Mouse (Mus musculus) lung, adult 2 months (tissue): ENCODE results near the gene Sez6l. TPM values are rescaled to one million over a fixed set of nuclear protein-coding genes. Genes with fewer than 3 reads are reported as not detected.

Source experiments
- DNase-seq: peaks from one replicate; pipeline ENCODE4 v3.0.0; 2022
- H3K4me1 ChIP-seq: fragments of 200-500 bp; 2 replicates; pipeline ENCODE4 v1.6.1; 2011; ENCODE audit warnings: low read length; ENCODE audit not compliant: control insufficient read depth, insufficient read depth
- H3K4me3 ChIP-seq: fragments of 200-500 bp; replicated peaks from 2 replicates; pipeline ENCODE3; 2011; ENCODE audit warnings: low read depth, mild to moderate bottlenecking, control low read depth, low read length; ENCODE audit errors: extremely low read depth
- CTCF ChIP-seq: fragments of 200-500 bp; IDR thresholded peaks from 2 replicates; pipeline ENCODE4 v1.5.1; 2011; ENCODE audit warnings: mild to moderate bottlenecking, low read length, control low read depth; ENCODE audit not compliant: insufficient read depth
- POLR2A ChIP-seq: fragments of 200-500 bp; IDR thresholded peaks from 2 replicates; pipeline ENCODE4 v1.6.1; 2011; ENCODE audit warnings: low read depth, mild to moderate bottlenecking, control low read depth, low read length, borderline replicate concordance; ENCODE audit errors: extremely low read depth
- WGBS: fragments of 180-500 bp; shearing (Covaris S2); methylation state at CpG from one replicate; pipeline ENCODE4 v1.1.7; 2018; 5-methylcytosine and 5-hydroxymethylcytosine counted together
- polyA plus RNA-seq: library from polyadenylated mRNA; depleted of rRNA; stranded (reverse); fragments of >200 nt; gene quantifications from 2 replicates; pipeline ENCODE4 v1.2.3, GENCODE M21; 2012

Sez6l gene
- polyA plus RNA-seq, 1 experiment, result 0.12 TPM

DNA sequence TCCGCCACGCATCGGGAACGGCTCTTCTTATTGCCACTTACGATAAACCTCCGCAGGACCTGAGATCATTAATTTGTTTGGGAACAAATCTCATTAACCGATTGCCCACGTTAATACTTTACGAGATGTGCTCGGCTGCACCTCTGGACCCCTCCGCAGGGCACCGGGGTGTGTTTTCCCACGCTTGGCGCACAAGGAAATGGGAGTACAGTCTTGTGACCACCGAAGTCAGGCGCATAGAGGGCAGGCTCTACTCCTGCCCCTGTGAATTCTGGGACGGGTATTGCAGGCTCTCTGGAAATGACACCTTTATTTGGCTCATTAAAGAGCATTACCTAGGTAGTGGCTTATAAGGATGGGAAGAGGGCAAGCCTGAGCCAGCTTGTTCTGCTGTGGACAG is 11.9 kb downstream of the Sez6l start:
- Histone ChIP-seq H3K4me3 (no peak overlapping the region), H3K4me1 (no peaks in the 10 kb centered on the region)
- no peak for TF ChIP-seq CTCF
- TF ChIP-seq POLR2A, result no peak
- no peak for DNase-seq
- WGBS, result 89% methylated on average over 17 of the region's 17 CpGs

- no peaks in the 10 kb centered on the region for H3K4me1 ChIP-seq
- H3K4me3 ChIP-seq, result no peak overlapping the region
- TF ChIP-seq CTCF (no peak), POLR2A (no peak)
- WGBS, result 71% methylated on average over 15 of the region's 15 CpGs
- DNase-seq, result no peak
Observed at GRCm38 (mm10) chr5:112560869-112561499, 16.0 kb downstream of the Sez6l start.

- 73% methylated on average over 16 of the region's 16 CpGs for WGBS
- TF ChIP-seq CTCF (no peak), POLR2A (no peak)
Observed at GRCm38 (mm10) chr5:112560139-112560538, 16.8 kb downstream of the Sez6l start.

DNA sequence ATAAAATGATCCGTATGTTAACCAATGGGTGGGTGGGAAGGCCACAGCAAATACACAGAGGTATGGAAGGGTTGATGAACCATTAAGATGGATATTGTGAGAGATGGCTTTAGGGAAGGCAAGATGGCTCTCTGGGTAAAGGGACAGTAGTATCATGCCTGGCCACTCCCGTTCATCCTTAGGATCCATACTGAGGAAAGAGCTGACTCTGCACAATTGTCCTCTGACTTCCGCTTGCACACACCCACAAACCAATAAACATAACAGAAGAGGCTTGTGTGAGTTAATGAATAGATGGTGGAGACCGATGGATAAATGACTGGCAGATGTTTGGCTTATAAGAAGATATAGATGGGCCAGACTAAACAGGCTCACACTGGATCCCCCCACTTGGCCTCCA is 19.6 kb downstream of the Sez6l start:
- Histone ChIP-seq H3K4me3 (no peak overlapping the region), H3K4me1 (no peaks in the 10 kb centered on the region)
- no peak for DNase-seq
- TF ChIP-seq CTCF (no peak), POLR2A (no peak)
- 77% methylated on average over 4 of the region's 4 CpGs for WGBS

More at GRCm38 (mm10) chr5:112560139-112560538, 16.8 kb downstream of the Sez6l start:
- Histone ChIP-seq H3K4me3 (no peak overlapping the region), H3K4me1 (no peaks in the 10 kb centered on the region)
- DNase-seq, result no peak

- no peak for TF ChIP-seq POLR2A
- TF ChIP-seq CTCF, result no peak
- WGBS, result 75% methylated on average over 3 of the region's 3 CpGs
- Histone ChIP-seq H3K4me1 (no peaks in the 10 kb centered on the region), H3K4me3 (no peak overlapping the region)
- no peak for DNase-seq
Observed at GRCm38 (mm10) chr5:112556640-112557039, 20.3 kb downstream of the Sez6l start.

GRCm38 (mm10) chr5:112554508-112554907 is 22.5 kb downstream of the Sez6l start:
- 77% methylated on average over 10 of the region's 10 CpGs for WGBS
- Histone ChIP-seq H3K4me3 (no peak overlapping the region), H3K4me1 (peaks cover 4% of the 10 kb centered on the region; the same call in 1 of the 2 replicates)
- no peak for TF ChIP-seq CTCF
- no peak for TF ChIP-seq POLR2A
- no peak for DNase-seq

GRCm38 (mm10) chr5:112552786-112553185 is 24.2 kb downstream of the Sez6l start:
- H3K4me1 ChIP-seq, result peaks cover 7% of the 10 kb centered on the region; the same call in 1 of the 2 replicates
- 87% methylated on average over 15 of the region's 15 CpGs for WGBS
- no peak overlapping the region for H3K4me3 ChIP-seq
- TF ChIP-seq CTCF (no peak), POLR2A (no peak)
- no peak for DNase-seq

GRCm38 (mm10) chr5:112551975-112552728 is 24.8 kb downstream of the Sez6l start:
- H3K4me3 ChIP-seq, result no peak overlapping the region
- DNase-seq, result no peak
- TF ChIP-seq POLR2A (no peak), CTCF (no peak)
- 51% methylated on average over 17 of the region's 17 CpGs for WGBS
- peaks cover 7% of the 10 kb centered on the region; the same call in 1 of the 2 replicates for H3K4me1 ChIP-seq

DNA sequence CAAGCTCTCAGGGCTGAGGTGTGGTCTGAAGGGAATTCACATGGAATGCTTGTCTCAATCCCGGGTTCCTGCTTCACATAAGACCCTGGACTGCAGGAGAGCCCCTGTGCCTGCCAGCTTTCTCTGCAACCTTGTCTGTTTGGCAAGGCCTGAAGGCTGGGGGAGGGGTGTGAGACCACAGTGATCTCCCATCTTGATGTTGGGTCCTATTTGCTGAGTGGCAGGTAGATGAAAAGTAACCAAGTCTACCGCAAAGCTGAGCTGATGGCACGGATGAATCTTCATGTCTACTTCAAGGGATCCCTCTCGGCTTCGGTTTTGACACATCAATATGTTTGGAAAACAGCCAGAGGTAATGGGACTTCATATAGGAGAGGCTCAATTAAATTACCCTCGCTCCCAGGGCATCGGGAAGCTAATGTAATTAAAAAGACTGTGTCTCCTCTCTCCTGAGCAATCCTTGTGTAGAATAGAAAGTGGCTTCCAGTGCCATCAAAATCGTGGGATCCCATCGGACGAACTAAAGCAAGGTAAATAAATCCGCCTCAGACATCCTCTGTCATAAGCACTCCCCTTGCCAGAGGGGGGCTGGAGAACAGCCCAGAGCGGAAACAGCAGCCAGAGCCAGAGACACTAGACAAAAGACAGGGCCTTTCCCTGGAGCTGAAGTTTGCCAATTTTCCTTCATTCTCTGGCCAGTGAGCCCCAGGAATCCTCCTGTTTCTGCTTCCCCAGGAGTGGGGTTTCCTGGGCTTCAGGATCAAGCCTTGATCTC is 28.0 kb downstream of the Sez6l start:
- no peak for TF ChIP-seq CTCF
- TF ChIP-seq POLR2A, result no peak
- Histone ChIP-seq H3K4me3 (no peak overlapping the region), H3K4me1 (peaks cover 7% of the 10 kb centered on the region; the same call in 1 of the 2 replicates)
- DNase-seq, result peak; percentile 29
- 29% methylated on average over 12 of the region's 12 CpGs for WGBS

DNA sequence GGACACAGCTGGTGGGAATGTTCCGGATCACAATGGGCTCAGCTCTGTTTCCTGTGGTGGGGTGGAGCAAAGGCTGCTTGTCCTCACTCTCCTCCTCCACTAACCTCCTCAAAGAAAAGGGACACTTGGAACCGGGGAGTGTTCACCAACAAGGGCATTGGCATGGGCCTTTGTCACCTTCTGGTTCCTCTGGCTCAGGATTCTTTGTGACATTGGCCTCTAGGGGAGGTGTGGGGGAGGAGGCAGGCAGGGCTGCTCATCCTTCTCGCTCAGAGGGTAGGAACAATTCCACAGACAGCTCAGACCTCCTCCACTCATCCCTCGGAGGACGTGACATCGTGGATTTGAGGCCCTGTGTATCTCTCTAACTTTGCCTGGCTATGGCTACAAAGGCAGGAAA is 30.2 kb downstream of the Sez6l start:
- WGBS, result 57% methylated on average over 6 of the region's 6 CpGs
- peaks cover 7% of the 10 kb centered on the region; the same call in 1 of the 2 replicates for H3K4me1 ChIP-seq
- H3K4me3 ChIP-seq, result no peak overlapping the region
- DNase-seq, result no peak
- TF ChIP-seq POLR2A (no peak), CTCF (no peak)
